Mouse (Mus musculus) lung, adult 2 months (tissue): ENCODE data around the gene Stxbp5l.

Source experiments
- CTCF ChIP-seq: fragments of 200-500 bp; IDR thresholded peaks from 2 replicates; pipeline ENCODE4 v1.5.1; 2011; ENCODE audit warnings: mild to moderate bottlenecking, low read length, control low read depth; ENCODE audit not compliant: insufficient read depth
- POLR2A ChIP-seq: fragments of 200-500 bp; IDR thresholded peaks from 2 replicates; pipeline ENCODE4 v1.6.1; 2011; ENCODE audit warnings: low read depth, mild to moderate bottlenecking, control low read depth, low read length, borderline replicate concordance; ENCODE audit errors: extremely low read depth

DNA sequence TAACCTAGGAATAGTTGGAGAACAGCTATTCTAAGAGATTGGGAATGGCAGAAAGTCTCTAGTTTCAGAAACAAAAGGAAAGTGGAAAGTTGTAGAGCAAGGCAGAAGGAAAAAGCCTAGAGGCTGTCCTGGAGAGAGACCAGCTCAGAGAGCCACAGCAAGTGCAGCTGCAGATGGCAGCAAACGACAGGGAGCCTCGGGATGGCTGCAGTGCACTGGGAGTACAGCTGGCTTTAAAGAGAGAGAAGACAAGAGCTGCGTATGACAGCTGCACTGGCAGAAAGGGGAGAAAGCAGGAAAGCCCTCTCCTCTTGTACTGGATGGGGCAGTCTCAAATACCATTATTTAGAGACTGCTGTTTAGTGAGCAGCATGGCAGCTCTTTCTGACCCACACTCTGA lies 37.7 kb downstream of the Stxbp5l start:
- TF ChIP-seq CTCF = no peak
- no peak for TF ChIP-seq POLR2A
